Mouse (Mus musculus) C2C12 (cell line): ENCODE results near the gene Nmur2.

Source experiments
- CTCF ChIP-seq: IDR thresholded peaks from one replicate; pipeline ENCODE4 v1.5.1; 2011; ENCODE audit not compliant: control insufficient read depth, insufficient read depth, insufficient read length
- MYOD1 ChIP-seq: IDR thresholded peaks from one replicate; pipeline ENCODE4 v1.6.1; 2011; ENCODE audit warnings: low read depth; ENCODE audit not compliant: control insufficient read depth, insufficient read length
- MYOG ChIP-seq: IDR thresholded peaks from one replicate; pipeline ENCODE4 v1.6.1; 2011; ENCODE audit not compliant: control insufficient read depth, insufficient read length; ENCODE audit errors: extremely low read depth
- USF1 ChIP-seq: IDR thresholded peaks from one replicate; pipeline ENCODE4 v1.6.1; 2011; ENCODE audit warnings: low read depth, mild to moderate bottlenecking, control low read depth, moderate library complexity

DNA sequence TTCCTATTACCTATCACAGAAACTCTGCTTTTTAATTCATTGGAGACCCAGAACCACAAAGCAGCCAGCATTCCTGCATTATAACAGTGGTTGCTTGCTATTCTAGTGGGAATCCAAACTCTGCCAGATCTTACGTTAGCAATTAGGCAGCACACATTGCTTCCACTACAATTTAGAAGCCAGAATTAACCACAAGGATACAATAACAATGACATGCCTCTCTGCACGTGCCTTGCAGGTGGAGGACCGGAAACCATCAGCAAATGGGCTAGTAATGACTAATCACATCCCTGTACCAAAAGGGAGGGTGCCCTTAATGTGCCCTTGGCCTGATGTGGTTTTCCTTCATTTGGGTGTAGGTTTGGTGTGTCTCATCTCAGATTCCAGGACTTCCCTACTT lies 32.5 kb downstream of the Nmur2 start:
- no peak for TF ChIP-seq CTCF
- no peak for TF ChIP-seq USF1
- no peak for TF ChIP-seq MYOG
- TF ChIP-seq MYOD1, result no peak
